Mouse (Mus musculus) effector memory CD4-positive, alpha-beta T cell, adult 7 months (primary cell): ENCODE measurements around the gene Tcp10b. TPM values are rescaled to one million over a fixed set of nuclear protein-coding genes. Genes with fewer than 3 reads are reported as not detected.

Source experiments
- polyA plus RNA-seq: library from polyadenylated mRNA; unstranded; fragments of 100-300 nt; shearing (Covaris generic); gene quantifications from one replicate; pipeline ENCODE4 v1.2.1, GENCODE M21; 2017

Tcp10b gene
- polyA plus RNA-seq, result not detected

GRCm38 (mm10) chr17:13060804-13061203 is at the start of gene Tcp10b:
TSS of gene Tcp10b (plus strand) at chr17:13061104.

DNA sequence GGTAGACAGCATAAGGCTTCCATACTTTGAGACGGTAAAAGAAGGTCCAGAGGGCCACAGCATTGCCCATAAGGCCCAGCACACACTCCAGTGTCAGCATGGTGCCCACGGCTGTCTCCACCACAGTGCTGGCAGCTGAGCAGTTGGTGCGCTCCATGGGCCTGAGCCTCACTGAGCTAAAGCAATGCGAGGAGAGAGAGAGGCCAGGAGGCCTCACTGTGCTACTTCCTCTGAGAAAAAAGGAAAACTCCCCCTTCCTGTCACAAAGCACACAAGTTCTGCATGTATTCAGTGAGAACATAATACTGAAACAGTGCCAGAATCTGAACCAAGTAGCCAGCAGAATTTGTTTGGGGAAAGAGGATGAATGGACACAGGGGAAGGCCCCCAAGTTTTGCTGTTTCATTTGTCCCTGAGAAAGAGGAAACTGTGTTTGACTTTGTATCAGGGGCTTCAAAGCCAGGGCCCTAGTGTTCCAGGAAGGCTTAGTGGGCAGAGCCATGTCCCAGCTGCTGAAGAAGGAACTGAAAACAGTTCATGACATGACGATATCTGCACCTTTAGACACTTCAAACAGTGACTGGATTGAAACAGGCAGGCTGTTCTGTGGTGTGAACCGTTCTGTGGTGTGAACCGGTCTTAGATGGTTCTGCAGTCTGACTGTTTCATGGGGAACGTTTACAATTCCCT is 8.6 kb upstream of the Tcp10b start, which contains the start of gene Gpr31b:
TSS of gene Gpr31b (minus strand) at position 173 of the 690 bp plus-strand sequence.

DNA sequence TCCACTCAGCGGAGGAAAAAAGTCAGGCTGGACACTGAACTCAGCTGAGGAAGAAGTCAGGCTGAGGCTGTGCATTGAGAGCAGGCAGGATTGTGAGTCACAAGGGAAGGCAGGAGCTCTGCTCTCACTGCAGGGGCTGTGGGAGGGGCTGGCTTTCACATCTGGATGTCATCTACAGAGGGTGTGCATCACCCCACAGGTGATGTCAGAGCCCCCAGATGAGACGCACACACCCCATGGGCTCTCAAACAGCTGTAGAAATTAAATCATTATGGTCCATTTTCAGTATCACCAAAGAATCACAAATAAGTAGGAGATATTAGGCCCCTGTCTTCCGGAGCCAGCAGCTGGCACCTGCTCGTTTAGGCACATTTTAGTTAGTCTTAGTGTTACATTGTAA is 70.8 kb downstream of the Tcp10b start, which contains the start of gene Unc93a:
TSS of gene Unc93a (minus strand) at position 101 of the 400 bp plus-strand sequence.

Other genes with a start within 250 kb of the Tcp10b start
- not detected for gene Mas1, start 193.0 kb upstream of the Tcp10b start, polyA plus RNA-seq
- not detected for gene Mrgprh, start 185.1 kb upstream of the Tcp10b start, polyA plus RNA-seq
- gene Pnldc1, start 150.9 kb upstream of the Tcp10b start, polyA plus RNA-seq, result 2.1 TPM
- 218 TPM for gene Tcp1, start 145.4 kb upstream of the Tcp10b start, polyA plus RNA-seq
- gene Mrpl18, start 144.8 kb upstream of the Tcp10b start, polyA plus RNA-seq, result 54.3 TPM
- 2.1 TPM for gene Acat3, start 120.5 kb upstream of the Tcp10b start, polyA plus RNA-seq
- gene Acat2, start 100.4 kb upstream of the Tcp10b start, polyA plus RNA-seq, result 36.6 TPM
- 83.1 TPM for gene Wtap, start 66.9 kb upstream of the Tcp10b start, polyA plus RNA-seq
- gene Sod2, start 54.3 kb upstream of the Tcp10b start, polyA plus RNA-seq, result 101 TPM
- not detected for gene Gpr31b, start 8.8 kb upstream of the Tcp10b start, polyA plus RNA-seq
- 0.18 TPM for gene Unc93a, start 70.7 kb downstream of the Tcp10b start, polyA plus RNA-seq
- 0.71 TPM for gene Smok2a, start 160.1 kb downstream of the Tcp10b start, polyA plus RNA-seq
- gene Smok2b, start 169.2 kb downstream of the Tcp10b start, polyA plus RNA-seq, result 1.9 TPM